Mouse (Mus musculus): ENCODE data around the gene Plscr4.

DNA sequence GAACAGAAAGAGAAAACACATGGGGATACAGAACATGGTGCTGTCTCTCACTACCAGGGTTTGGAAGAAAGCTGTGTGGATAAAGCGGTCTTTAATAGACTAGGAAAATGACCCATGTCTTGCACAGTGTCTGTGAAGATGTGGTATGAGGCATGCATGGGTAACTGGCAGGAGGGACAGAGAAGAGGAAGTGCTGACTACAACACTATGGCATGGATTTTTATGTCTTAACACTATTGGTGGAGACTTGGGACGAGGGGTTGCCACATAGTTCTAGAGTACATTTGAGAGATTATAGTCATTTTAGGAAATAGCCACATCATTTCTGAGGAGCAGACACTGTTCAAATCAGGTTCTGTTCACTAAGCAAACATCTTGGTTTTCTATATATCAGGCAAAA, 16.0 kb downstream of the Plscr4 start:
- TF ChIP-seq MAFK (IDR thresholded peaks at IDR 0.05; ENCODE audit: insufficient read depth, low read depth, low read length) = no peak
- no peak for TF ChIP-seq CHD2 (IDR thresholded peaks at IDR 0.05; ENCODE audit: low read depth, low read length)
- TF ChIP-seq ZNF384 (IDR thresholded peaks at IDR 0.05; ENCODE audit: low read depth, low read length) = no peak
- no peak for TF ChIP-seq HCFC1 (IDR thresholded peaks at IDR 0.05; ENCODE audit: borderline replicate concordance, insufficient read depth, low read length)
- TF ChIP-seq ZC3H11A (IDR thresholded peaks at IDR 0.05; ENCODE audit: borderline replicate concordance, low read depth, low read length) = no peak
